Mouse (Mus musculus) layer of hippocampus, adult 11-12 months (tissue): ENCODE results near the gene Sae1.
"Not testable (repeated sequence)": the region's sequence is repeated elsewhere in the genome, so short reads cannot be mapped to it uniquely, and the experiment has no call there.

ENCODE experiments used
- DNase-seq: peaks from one replicate; pipeline ENCODE4 v3.0.0; 2022; ENCODE audit warnings: low spot score

Gene Sae1

GRCm38 (mm10) chr7:16402968-16403948 is 15.7 kb upstream of the Sae1 start:
- no peak for DNase-seq

GRCm38 (mm10) chr7:16402449-16402848 is 14.8 kb upstream of the Sae1 start:
- no peak for DNase-seq

GRCm38 (mm10) chr7:16401991-16402431 is 14.4 kb upstream of the Sae1 start:
- peak; percentile 36 for DNase-seq

GRCm38 (mm10) chr7:16400689-16401611 is 13.3 kb upstream of the Sae1 start, which contains the start of gene Zc3h4:
TSS of gene Zc3h4 (plus strand) at chr7:16400910.
- peak; percentile 87 for DNase-seq

- DNase-seq, result peak; percentile 98
Measured at GRCm38 (mm10) chr7:16399820-16400688, 12.4 kb upstream of the Sae1 start.

GRCm38 (mm10) chr7:16399098-16399819 is 11.7 kb upstream of the Sae1 start:
- DNase-seq, result peak; percentile 92

GRCm38 (mm10) chr7:16398387-16399050 is 10.9 kb upstream of the Sae1 start:
- DNase-seq, result peak; percentile 14

- no peak for DNase-seq
Measured at GRCm38 (mm10) chr7:16397465-16397864, 9.9 kb upstream of the Sae1 start.

GRCm38 (mm10) chr7:16395944-16396343 is 8.3 kb upstream of the Sae1 start:
- DNase-seq, result peak; percentile 55

GRCm38 (mm10) chr7:16392923-16393322 is 5.3 kb upstream of the Sae1 start:
- DNase-seq, result no peak

- DNase-seq, result not testable (repeated sequence)
Measured at GRCm38 (mm10) chr7:16389942-16390341, 2.3 kb upstream of the Sae1 start.

- DNase-seq, result peak; percentile 45
Measured at GRCm38 (mm10) chr7:16376505-16376904, 11.1 kb downstream of the Sae1 start.

- no peak for DNase-seq
Measured at GRCm38 (mm10) chr7:16374989-16375388, 12.6 kb downstream of the Sae1 start.

GRCm38 (mm10) chr7:16373719-16374118 is 13.9 kb downstream of the Sae1 start:
- DNase-seq, result no peak

GRCm38 (mm10) chr7:16370596-16370995 is 17.0 kb downstream of the Sae1 start:
- DNase-seq, result no peak

- DNase-seq, result no peak
Measured at GRCm38 (mm10) chr7:16368835-16369234, 18.8 kb downstream of the Sae1 start.

- no peak for DNase-seq
Measured at GRCm38 (mm10) chr7:16366669-16367068, 20.9 kb downstream of the Sae1 start.

GRCm38 (mm10) chr7:16366133-16366646 is 21.4 kb downstream of the Sae1 start:
- no peak for DNase-seq

- DNase-seq, result no peak
Measured at GRCm38 (mm10) chr7:16364901-16365500, 22.6 kb downstream of the Sae1 start.
